Mouse (Mus musculus) G1E (cell line): ENCODE measurements at regions not wholly inside any gene's neighbourhood (a gene's known extent, or its start where the extent isn't known, plus 50 kb on each side); places are given as distances from the start of the nearest gene placed in this dataset.
A peak's percentile ranks its signal among the peaks of the same experiment; 100 is the strongest.

Experiments used
- CTCF ChIP-seq: IDR thresholded peaks from 2 replicates; pipeline ENCODE4 v1.5.1; 2012; ENCODE audit warnings: low read depth, low read length, inconsistent platforms, mixed read lengths
- GATA1 ChIP-seq: IDR thresholded peaks from 2 replicates; pipeline ENCODE4 v1.6.1; 2012; ENCODE audit warnings: borderline replicate concordance, low read length, inconsistent platforms, mixed read lengths
- GATA2 ChIP-seq: IDR thresholded peaks from 2 replicates; pipeline ENCODE4 v1.6.1; 2012; ENCODE audit warnings: low read depth, low read length, inconsistent platforms, borderline replicate concordance
- TAL1 ChIP-seq: conservative IDR thresholded peaks from 2 replicates; pipeline ENCODE4 v1.6.1; 2012; ENCODE audit warnings: low read depth, low read length, inconsistent platforms, mixed read lengths

DNA sequence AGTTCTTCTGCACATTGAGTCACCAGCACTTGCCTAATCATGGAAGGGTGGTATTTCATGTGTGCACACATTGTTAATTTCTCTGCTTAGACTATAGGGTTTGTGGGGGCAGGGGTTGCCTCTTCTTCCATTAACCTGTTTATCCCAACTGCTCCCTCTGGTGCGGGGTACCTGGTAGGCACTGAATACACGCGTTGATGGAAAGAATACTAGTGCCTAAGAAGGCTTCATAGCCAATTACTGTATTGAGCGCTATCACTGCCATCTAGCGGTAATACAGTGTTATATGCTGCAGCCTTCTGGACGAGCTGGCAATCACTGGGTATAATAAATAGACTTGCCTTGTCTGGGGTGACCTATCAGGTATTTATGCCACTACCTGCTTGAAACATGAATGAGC is 86.4 kb upstream of the Chd2 start:
- TF ChIP-seq CTCF, result peak; percentile 75
- TF ChIP-seq GATA1, result no peak
- TF ChIP-seq TAL1, result no peak
- TF ChIP-seq GATA2, result no peak
